Mouse (Mus musculus) midbrain, embryonic 16.5 days (tissue): ENCODE data around the gene Bax. TPM values are rescaled to one million over a fixed set of nuclear protein-coding genes. Genes with fewer than 3 reads are reported as not detected.
A peak's percentile ranks its signal among the peaks of the same experiment; 100 is the strongest.

Experiments used
- ATAC-seq: fragments of 200-750 bp; cut with Nextera tagmentation; 2 replicates; pipeline ENCODE4 v1.8.0; 2017; ENCODE audit warnings: moderate TSS enrichment
- H3K27ac ChIP-seq: fragments of 300-500 bp; sonication (generic); 2 replicates; pipeline ENCODE4 v1.5.1; 2014; ENCODE audit warnings: mild to moderate bottlenecking, low read length, mixed read lengths
- H3K27me3 ChIP-seq: fragments of 300-500 bp; sonication (generic); 2 replicates; pipeline ENCODE4 v1.6.1; 2014; ENCODE audit warnings: low read depth, low read length, mixed read lengths; ENCODE audit not compliant: control insufficient read depth, insufficient read depth
- H3K36me3 ChIP-seq: fragments of 300-500 bp; sonication (generic); 2 replicates; pipeline ENCODE4 v1.6.1; 2014; ENCODE audit warnings: mild to moderate bottlenecking, low read length, moderate library complexity, mixed read lengths; ENCODE audit not compliant: control insufficient read depth, insufficient read depth
- H3K4me1 ChIP-seq: fragments of 300-500 bp; sonication (generic); 2 replicates; pipeline ENCODE4 v1.6.1; 2014; ENCODE audit warnings: mild to moderate bottlenecking, low read length, mixed read lengths; ENCODE audit not compliant: control insufficient read depth, insufficient read depth
- H3K4me2 ChIP-seq: fragments of 300-500 bp; sonication (generic); 2 replicates; pipeline ENCODE4 v1.6.1; 2014; ENCODE audit warnings: mild to moderate bottlenecking, low read length, mixed read lengths
- H3K4me3 ChIP-seq: fragments of 300-500 bp; sonication (generic); 2 replicates; pipeline ENCODE4 v1.5.1; 2014; ENCODE audit warnings: low read depth, mild to moderate bottlenecking, low read length, moderate library complexity, mixed read lengths
- H3K9ac ChIP-seq: fragments of 300-500 bp; sonication (generic); 2 replicates; pipeline ENCODE4 v1.6.1; 2014; ENCODE audit warnings: low read depth, low read length, mixed read lengths
- H3K9me3 ChIP-seq: fragments of 300-500 bp; sonication (generic); replicated peaks from 2 replicates; pipeline ENCODE4 v1.6.1; 2014; ENCODE audit warnings: mild to moderate bottlenecking, low read length, mixed read lengths; ENCODE audit not compliant: control insufficient read depth, poor library complexity, severe bottlenecking
- WGBS: fragments of 180-500 bp; shearing (Covaris S2); extraction: QIAGEN DNeasy Blood & Tissue Kit; methylation state at CpG from one replicate; pipeline ENCODE4 v1.1.7; 2014; 5-methylcytosine and 5-hydroxymethylcytosine counted together
- polyA plus RNA-seq: library from polyadenylated mRNA; unstranded; fragments of >200 nt; fragmentation: Nextera tagmentation; extraction: Ambion mirVana; gene quantifications from 2 replicates; pipeline ENCODE4 v1.2.1, GENCODE M21; 2015

Gene Bax
- polyA plus RNA-seq, 1 experiment from 2014 or later: 232 TPM

- no peak overlapping the region for H3K4me3 ChIP-seq
- peaks cover 17% of the 10 kb centered on the region for H3K4me1 ChIP-seq
- H3K36me3 ChIP-seq: peaks cover 27% of the 10 kb centered on the region
- H3K27me3 ChIP-seq: no peaks in the 10 kb centered on the region
- no peak overlapping the region for H3K27ac ChIP-seq
- H3K9me3 ChIP-seq: no peaks in the 10 kb centered on the region
- H3K4me2 ChIP-seq: no peak overlapping the region
- WGBS: 90% methylated on average over 14 of the region's 15 CpGs
- ATAC-seq: no peak
- no peak overlapping the region for H3K9ac ChIP-seq
These were observed 11.7 kb downstream of the Bax start for GRCm38 (mm10) chr7:45454971-45455370.

GRCm38 (mm10) chr7:45451344-45451982, 15.2 kb downstream of the Bax start:
- Histone ChIP-seq H3K27ac (no peak overlapping the region), H3K4me3 (no peak overlapping the region), H3K4me1 (no peaks in the 10 kb centered on the region), H3K4me2 (no peak overlapping the region), H3K9me3 (no peaks in the 10 kb centered on the region), H3K9ac (no peak overlapping the region), H3K36me3 (peaks cover 14% of the 10 kb centered on the region), H3K27me3 (no peaks in the 10 kb centered on the region)
- 52% methylated on average over 23 of the region's 23 CpGs for WGBS
- ATAC-seq: peak; percentile 73; the same call in 1 of the 2 replicates

GRCm38 (mm10) chr7:45449974-45450373, 16.7 kb downstream of the Bax start:
- Histone ChIP-seq H3K9ac (no peak overlapping the region), H3K4me3 (no peak overlapping the region), H3K4me1 (no peaks in the 10 kb centered on the region), H3K9me3 (no peaks in the 10 kb centered on the region), H3K36me3 (peaks cover 13% of the 10 kb centered on the region; the same call in 1 of the 2 replicates), H3K4me2 (no peak overlapping the region), H3K27ac (no peak overlapping the region), H3K27me3 (no peaks in the 10 kb centered on the region)
- 100% methylated on average over 1 of the region's 1 CpGs for WGBS
- ATAC-seq: no peak

GRCm38 (mm10) chr7:45447325-45447990, 19.2 kb downstream of the Bax start:
- ATAC-seq: 0 out of 2 replicates have a peak, but pooled peaks have one; percentile 8
- no peak overlapping the region for H3K4me2 ChIP-seq
- no peak overlapping the region for H3K27ac ChIP-seq
- no peak overlapping the region for H3K4me3 ChIP-seq
- no peak overlapping the region for H3K9ac ChIP-seq
- no peaks in the 10 kb centered on the region for H3K9me3 ChIP-seq
- 43% methylated on average over 11 of the region's 11 CpGs for WGBS
- H3K36me3 ChIP-seq: peaks cover 7% of the 10 kb centered on the region; the same call in 1 of the 2 replicates
- no peaks in the 10 kb centered on the region for H3K4me1 ChIP-seq
- no peaks in the 10 kb centered on the region for H3K27me3 ChIP-seq

- H3K4me3 ChIP-seq: no peak overlapping the region
- H3K27ac ChIP-seq: no peak overlapping the region
- no peaks in the 10 kb centered on the region for H3K9me3 ChIP-seq
- peaks cover 7% of the 10 kb centered on the region; the same call in 1 of the 2 replicates for H3K36me3 ChIP-seq
- H3K4me1 ChIP-seq: no peaks in the 10 kb centered on the region
- H3K9ac ChIP-seq: no peak overlapping the region
- no peaks in the 10 kb centered on the region for H3K27me3 ChIP-seq
- H3K4me2 ChIP-seq: no peak overlapping the region
- no peak for ATAC-seq
These were observed 20.1 kb downstream of the Bax start for GRCm38 (mm10) chr7:45446589-45446988.

GRCm38 (mm10) chr7:45443526-45444420, 22.9 kb downstream of the Bax start:
- Histone ChIP-seq H3K4me2 (no peak overlapping the region), H3K9me3 (no peaks in the 10 kb centered on the region), H3K27me3 (no peaks in the 10 kb centered on the region), H3K4me1 (no peaks in the 10 kb centered on the region), H3K27ac (no peak overlapping the region), H3K9ac (no peak overlapping the region), H3K36me3 (peaks cover 7% of the 10 kb centered on the region), H3K4me3 (no peak overlapping the region)
- 92% methylated on average over 22 of the region's 22 CpGs for WGBS
- no peak for ATAC-seq

GRCm38 (mm10) chr7:45437521-45438276, 29.0 kb downstream of the Bax start, which contains the start of gene Ruvbl2:
TSS of gene Ruvbl2 (minus strand) at chr7:45438096.
- Histone ChIP-seq H3K27ac (no peak within 1 kb of the TSS), H3K4me1 (peaks cover 28% of the 10 kb centered on the region), H3K27me3 (no peaks in the 10 kb centered on the region), H3K9ac (no peak within 1 kb of the TSS), H3K9me3 (no peaks in the 10 kb centered on the region), H3K4me2 (peak within 1 kb of the TSS; percentile 27; the same call in 1 of the 2 replicates), H3K36me3 (peaks cover 2% of the 10 kb centered on the region), H3K4me3 (no peak within 1 kb of the TSS)
- ATAC-seq: no peak
- WGBS: 26% methylated on average over 19 of the region's 19 CpGs

GRCm38 (mm10) chr7:45437046-45437445, 29.7 kb downstream of the Bax start:
- WGBS: 28% methylated on average over 6 of the region's 6 CpGs
- H3K4me3 ChIP-seq: no peak overlapping the region
- no peak for ATAC-seq
- no peaks in the 10 kb centered on the region for H3K27me3 ChIP-seq
- H3K4me1 ChIP-seq: peaks cover 30% of the 10 kb centered on the region
- H3K9me3 ChIP-seq: no peaks in the 10 kb centered on the region
- peaks cover 2% of the 10 kb centered on the region for H3K36me3 ChIP-seq
- no peak overlapping the region for H3K27ac ChIP-seq
- no peak overlapping the region for H3K4me2 ChIP-seq
- no peak overlapping the region for H3K9ac ChIP-seq
